Mouse (Mus musculus) heart, postnatal 25 days (tissue): ENCODE measurements around the gene Zbtb40. TPM values are rescaled to one million over a fixed set of nuclear protein-coding genes. Genes with fewer than 3 reads are reported as not detected.

Source experiments
- DNase-seq: peaks from one replicate; pipeline ENCODE4 v3.0.0; 2022; ENCODE audit warnings: low spot score
- intact Hi-C: fragments of 180-260 bp; cut with DNase I; formaldehyde crosslinking; loops from one replicate; pipeline ENCODE4 v1.15.1; 2025
- total RNA-seq, 2 experiments: library from RNA; stranded (reverse); gene quantifications; 2 replicates each; pipeline ENCODE4 v1.2.3; 2021

Gene Zbtb40
- total RNA-seq, 2 experiments from 2014 or later: 7.5 to 7.9 TPM

- no peak for DNase-seq
- intact Hi-C loops: no loop called here
These were observed 53.2 kb downstream of the Zbtb40 start for GRCm38 (mm10) chr4:136995361-136995760.

DNA sequence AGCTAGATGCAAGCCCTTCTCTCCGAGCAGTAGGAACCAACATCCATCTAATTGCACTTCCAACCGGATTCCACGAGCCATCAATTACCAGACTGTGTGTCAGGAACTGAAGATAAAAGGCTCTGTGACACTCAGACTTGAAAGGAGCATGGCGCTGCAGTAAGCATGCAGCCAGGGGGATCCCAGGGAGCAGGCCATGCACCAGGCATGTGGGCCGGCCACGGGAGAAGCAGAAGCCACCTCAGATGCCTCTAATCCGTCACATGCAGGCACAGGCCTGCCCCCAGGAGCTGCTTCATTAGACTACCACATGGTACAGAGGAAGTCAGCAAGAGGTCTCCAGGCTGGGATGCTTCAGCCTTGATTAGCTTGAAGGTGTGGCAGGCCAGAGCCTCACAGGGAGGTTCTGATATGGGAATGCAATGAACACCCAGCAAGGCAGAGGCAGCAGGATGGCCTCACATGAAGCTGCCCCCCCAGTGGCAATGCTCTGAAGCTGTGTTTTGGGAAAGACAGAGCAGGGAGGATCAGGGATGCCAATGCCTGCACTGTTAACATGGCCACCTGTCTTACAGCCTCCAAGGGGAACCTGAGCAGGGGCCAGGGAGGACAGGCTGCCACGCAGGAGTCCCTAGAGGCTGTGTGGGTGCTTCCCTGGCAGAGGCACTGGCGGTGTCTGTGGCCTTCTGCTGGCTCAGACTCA is 66.5 kb downstream of the Zbtb40 start:
- DNase-seq: no peak
- intact Hi-C loops: no loop called here

GRCm38 (mm10) chr4:136981347-136981746 is 67.3 kb downstream of the Zbtb40 start:
- DNase-seq: no peak
- intact Hi-C loops: no loop called here

DNA sequence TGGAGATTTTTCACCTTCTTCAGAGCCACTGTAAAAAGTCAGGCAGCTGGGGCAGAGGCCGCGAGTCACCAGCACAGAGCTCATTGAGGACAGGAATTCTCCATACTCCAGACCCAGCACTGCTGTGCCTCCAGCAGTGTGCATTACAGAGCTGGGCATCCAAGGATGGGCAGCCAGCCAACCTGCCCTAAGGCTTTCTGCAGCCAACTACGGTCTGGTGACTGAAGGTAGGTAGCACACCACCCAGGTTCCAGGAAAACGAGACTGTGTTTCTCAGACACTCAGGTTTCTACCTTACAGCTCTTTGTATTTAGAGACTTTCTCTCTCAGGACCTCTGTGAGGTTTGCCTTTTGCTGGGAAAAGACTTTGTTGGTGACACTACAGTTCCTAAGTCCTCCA is 67.7 kb downstream of the Zbtb40 start:
- no peak for DNase-seq
- intact Hi-C loops: no loop called here

- DNase-seq: no peak
- intact Hi-C loops: loop anchor here (10.0 kb wide), 1 partner anchor 292 kb away; no protein-coding TSS in a partner anchor
These were observed 71.4 kb downstream of the Zbtb40 start for GRCm38 (mm10) chr4:136977244-136977643.

DNA sequence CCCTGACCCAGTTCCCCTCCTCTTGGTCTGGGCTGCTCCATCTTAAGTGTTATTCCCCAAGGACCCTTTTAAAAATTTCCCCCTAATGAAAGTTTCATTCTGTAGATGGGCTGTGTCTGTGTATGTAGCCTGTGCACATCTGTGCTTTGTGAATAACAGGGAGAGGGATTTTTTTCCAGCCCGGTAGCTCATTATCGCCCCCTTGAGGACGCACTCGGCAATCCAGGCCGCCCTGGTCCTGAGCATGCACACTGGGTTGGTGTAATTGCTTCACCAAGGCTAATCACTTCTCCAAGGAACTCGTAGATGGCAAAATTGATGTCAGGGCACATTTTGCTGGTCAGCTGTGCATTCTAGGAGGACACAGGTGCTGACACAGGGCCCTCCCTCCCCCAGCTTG is 77.7 kb downstream of the Zbtb40 start:
- no peak for DNase-seq
- intact Hi-C loops: loop anchor here (10.0 kb wide), 1 partner anchor 286 kb away; no protein-coding TSS in a partner anchor

DNA sequence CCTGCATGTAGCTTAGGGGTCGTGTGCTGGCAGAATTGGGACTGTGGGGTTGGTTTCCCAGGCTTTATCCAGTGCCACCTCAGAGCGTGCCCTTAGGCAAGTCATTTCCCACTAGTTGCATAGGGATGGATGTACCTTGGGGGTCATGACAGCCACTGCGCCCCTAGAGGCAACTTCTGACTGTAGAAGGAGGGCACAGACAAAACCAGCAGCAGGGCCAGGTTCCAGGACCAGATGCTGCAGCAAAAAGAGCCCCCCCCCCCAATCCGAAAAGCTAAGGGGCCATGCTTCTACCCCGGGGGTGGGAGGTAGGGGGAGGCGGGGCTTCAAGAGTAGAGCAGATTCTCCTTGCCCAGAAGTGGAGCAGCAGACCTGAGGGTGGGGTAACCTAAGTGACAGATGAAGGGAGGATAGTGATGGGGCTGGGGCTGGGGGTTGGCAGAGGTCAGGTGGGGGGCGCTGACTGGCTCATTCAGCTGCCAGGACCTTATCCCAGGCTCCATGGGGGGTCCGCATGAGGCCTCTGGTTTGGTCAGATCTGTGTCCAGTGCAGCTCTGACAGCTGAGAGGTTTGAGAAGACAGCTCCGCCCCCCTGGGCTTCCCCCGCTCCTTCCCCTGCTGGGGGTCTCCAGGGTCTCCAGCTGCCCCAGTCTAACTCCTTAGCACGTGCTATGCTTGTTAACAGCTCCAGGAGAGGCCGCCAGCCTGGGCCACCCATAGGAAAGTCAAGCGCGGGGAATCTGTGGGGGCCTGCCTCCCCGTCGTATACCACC is 78.9 kb downstream of the Zbtb40 start:
- DNase-seq: no peak
- intact Hi-C loops: loop anchor here (10.0 kb wide), 1 partner anchor 285 kb away; no protein-coding TSS in a partner anchor

DNA sequence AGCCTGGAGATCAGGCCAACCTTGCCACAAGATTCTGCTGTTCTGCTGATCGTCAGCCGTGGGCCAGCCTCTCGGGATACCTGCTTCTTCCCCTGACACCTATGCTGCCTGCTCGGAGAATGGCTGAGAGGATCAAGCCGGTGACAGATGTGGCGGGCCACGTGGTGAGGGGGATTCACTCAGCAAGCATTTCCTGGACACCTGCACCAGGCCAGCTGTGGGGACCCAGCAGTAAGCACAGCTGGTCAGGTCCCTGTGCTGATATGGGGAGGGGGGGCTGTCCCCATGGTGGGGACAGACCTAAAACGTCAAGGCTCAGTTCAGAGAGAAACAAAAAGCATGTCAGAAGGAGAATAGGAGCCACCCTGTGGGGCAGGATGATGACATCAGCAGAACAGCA is 79.5 kb downstream of the Zbtb40 start:
- no peak for DNase-seq
- intact Hi-C loops: no loop called here

DNA sequence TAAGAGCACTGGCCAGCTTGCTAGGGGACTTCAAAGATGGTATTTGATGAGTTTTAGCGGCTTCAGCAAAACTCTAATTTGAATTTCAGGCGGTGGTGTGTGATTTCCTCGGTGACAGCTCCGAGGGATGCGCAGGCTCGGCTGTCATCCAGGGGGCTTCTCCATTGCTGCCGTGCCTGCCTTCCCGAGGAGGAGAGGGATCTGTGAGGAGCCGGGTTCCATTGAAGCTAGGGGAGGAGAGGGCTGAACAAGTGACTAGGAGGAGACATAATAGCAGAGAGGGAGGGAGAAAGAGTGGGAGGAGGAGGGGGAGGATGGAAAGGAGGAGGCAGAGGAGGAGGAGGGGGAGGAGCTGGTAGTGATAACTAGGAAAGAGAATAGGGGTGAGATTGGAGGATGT is 81.1 kb downstream of the Zbtb40 start:
- intact Hi-C loops: no loop called here

GRCm38 (mm10) chr4:136966493-136967390 is 81.9 kb downstream of the Zbtb40 start:
- intact Hi-C loops: no loop called here
- DNase-seq: no peak

More for the DNA sequence above, 81.1 kb downstream of the Zbtb40 start:
- DNase-seq: no peak

- DNase-seq: no peak
- intact Hi-C loops: no loop called here
These were observed 83.6 kb downstream of the Zbtb40 start for GRCm38 (mm10) chr4:136964990-136965421.

DNA sequence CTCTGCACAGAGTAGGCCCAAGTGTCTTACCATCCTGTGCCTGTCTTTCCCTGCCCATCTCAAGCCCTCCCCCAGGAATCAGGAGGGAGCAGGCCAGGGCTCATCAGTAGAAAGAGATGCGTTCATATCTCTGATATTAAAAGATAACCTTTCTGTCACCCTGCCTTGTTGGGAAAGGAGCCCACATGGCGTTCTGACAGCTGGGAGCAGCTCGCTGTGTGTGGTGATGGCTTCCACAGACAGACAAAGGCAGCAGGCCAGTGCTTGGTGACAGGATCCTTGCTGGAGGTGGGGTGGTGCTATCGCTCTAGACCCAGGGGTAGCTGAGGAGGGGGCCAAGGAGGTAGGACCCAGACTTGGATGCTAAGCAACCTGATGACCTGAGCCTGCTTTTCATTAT is 86.2 kb downstream of the Zbtb40 start:
- DNase-seq: no peak
- intact Hi-C loops: no loop called here

GRCm38 (mm10) chr4:136961642-136962285 is 86.8 kb downstream of the Zbtb40 start:
- DNase-seq: no peak
- intact Hi-C loops: no loop called here

GRCm38 (mm10) chr4:136960581-136960980 is 88.0 kb downstream of the Zbtb40 start:
- no peak for DNase-seq
- intact Hi-C loops: no loop called here

DNA sequence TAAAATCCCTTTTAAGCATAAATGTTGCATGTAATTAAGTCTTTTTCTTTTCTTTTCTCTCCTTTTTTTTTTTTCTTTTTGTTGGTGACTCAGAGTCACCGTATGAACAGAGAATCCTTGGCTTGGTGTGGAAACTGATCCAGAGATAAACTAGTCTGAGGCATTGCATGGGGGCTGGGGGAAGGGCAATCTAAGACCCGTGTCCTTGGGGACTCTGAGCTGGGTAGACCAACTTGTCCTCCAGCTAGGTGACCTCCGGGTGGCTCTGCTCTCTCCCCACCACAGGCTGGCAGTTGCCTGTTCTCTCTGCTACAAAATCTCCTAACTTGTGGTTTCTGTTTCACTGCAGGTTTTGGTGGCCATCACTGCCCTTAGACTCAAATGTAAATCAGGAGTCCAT is 88.5 kb downstream of the Zbtb40 start:
- no peak for DNase-seq
- intact Hi-C loops: no loop called here

DNA sequence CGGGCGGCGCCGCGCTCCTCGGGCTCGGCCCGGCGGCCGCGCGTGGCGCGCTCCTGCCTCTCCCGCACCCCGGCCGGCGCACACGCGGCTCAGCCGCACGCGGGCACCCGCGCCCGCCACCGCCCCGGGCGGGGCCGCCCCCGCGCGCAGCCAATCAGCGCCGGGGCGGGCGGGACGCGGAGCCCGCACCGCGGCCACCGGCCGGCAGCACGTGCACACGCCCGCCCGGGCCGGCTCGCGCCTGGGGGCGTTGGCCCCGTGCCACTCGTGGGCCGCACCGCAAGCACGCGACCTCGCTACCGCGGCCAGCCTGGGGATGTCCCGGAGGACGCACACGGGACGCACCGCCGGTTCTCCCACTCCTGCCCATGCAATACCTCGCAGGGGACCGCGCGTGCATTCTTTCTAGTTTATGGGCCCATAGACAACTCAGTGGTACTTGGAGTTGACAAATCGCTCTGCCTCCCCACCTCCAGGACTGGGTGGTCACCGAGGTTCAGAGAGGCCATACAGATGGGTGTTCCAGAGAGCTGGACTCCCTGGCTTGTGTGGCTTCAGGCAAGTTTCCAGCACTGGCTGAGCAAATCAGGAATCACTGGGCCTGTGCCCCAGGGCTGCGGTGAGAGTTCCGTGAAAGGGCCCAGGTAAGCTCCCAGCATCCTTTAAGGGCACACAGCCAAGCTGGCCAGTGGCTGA is 91.7 kb downstream of the Zbtb40 start, which contains the start of gene Epha8:
Gene Epha8, minus strand, starts transcription at position 66 of the 696 bp plus-strand sequence.
- DNase-seq: no peak

DNA sequence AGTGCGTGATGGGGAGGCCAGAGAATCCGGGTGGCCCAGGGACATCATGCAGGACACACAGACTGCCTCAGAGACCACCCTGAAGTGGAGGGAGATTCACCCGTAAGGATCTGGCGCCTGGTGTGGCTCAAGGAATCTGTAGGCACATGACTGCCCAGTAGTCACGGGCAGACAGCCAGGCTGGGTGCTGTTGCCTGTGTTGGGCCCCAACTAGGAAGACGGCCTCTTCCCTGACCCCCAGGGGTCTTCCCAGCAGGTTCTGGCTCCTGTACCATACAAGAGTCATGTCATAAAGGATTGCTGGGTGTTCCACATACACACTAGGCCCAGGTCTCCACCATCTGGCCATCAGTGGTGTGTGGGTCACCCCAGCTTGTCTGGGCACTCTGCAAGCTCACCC is 94.0 kb downstream of the Zbtb40 start:
- intact Hi-C loops: no loop called here
- no peak for DNase-seq

More for the DNA sequence above, 91.7 kb downstream of the Zbtb40 start, which contains the start of gene Epha8:
- intact Hi-C loops: no loop called here

DNA sequence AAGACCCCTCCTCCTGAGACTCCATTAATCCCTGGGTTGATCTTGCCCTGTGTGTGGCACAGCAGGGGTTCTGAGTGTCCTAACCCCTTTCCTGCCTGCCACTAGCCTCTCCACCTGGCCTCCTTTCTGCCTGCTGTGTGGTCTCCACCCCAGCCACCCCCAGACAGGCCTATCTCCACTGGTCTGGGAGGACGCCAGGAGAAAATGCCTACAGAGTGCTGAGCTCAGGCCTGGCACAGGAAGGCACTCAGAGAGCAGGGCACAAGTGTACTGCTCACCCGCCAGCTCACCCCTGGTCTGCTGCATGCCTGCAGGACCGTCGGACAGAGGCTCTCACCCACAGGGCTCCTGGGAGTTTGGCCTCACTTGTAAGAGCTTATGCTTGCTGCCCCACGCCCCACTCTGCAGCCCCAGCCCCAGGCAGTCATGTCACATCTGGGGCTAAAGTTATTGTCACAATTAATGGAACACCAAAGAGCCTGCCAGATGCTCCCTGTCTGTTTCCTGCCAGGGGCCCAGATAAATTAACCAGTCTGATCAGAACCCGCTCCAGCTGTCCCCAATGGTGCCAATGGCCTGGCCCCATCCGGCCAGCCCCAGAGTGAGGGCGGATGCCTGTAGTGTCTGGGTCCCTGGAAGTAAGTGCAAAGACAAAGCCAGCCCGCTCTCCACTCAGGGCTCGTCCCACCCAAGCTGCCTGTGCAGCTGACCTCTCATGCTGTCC is 99.2 kb downstream of the Zbtb40 start:
- intact Hi-C loops: no loop called here
- no peak for DNase-seq
